Mouse (Mus musculus): ENCODE results near the gene Fam120b.

Gene Fam120b

GRCm38 (mm10) chr17:15395997-15396675, at the start of gene Fam120b:
Gene Fam120b (plus strand): TSS chr17:15396202.
- peak; percentile 96 for DNase-seq (ENCODE audit: low read depth, low spot score)

DNA sequence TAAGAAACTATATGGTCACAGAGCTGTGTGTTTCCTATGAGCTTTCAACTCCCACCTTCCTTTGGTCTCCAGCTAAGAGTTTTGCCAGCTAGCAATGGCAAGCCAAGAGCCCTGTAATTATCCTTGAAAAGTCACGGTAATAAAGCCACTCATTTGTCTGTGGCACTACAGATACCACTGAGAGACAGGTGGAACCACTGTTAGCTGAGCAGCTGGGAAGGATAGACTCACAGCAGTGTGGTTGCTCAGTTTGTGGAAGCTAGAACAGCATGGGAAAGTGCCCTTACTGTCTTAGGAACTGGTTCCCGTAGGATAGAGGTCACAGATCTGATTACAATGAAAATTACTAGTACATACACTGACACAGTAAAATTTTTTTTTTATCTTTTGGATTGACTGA, 45.9 kb upstream of the Fam120b start:
- no peak for DNase-seq (ENCODE audit: low read depth, low spot score)

DNA sequence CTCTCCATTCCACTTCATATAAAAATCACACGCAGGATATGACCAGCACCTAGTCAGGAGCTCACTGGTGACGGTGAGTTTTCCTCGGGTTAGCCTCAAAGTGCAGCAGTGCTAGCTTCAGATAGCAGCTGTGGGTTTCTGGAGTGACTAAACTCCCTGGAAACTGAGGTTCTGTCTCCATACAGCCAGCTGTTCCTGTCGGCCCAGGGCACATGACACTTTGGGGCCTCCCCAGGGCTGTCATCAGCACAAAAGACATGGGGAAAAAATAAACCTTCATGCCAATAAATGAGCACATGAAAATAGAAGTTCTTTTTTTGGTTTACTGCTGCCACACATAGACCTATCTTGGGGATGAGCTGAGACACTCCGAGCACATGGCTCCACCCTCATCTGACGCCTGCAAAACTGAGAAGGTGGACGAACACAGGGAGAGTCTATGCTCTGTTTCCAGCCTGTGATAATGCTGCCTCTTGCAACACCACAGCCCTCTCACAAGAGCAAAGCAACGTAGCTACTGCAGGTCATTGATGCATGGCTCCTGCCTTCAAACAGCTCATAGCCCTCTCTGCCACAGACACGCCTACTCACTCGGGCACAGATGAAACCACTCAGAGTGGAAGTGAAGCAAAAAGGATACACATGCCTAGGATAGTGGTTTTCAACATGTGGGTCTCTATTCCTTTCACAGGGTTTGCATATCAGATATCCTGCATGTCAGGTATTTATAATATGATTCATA, 43.0 kb upstream of the Fam120b start:
- DNase-seq (ENCODE audit: low read depth, low spot score), result peak; percentile 88

DNA sequence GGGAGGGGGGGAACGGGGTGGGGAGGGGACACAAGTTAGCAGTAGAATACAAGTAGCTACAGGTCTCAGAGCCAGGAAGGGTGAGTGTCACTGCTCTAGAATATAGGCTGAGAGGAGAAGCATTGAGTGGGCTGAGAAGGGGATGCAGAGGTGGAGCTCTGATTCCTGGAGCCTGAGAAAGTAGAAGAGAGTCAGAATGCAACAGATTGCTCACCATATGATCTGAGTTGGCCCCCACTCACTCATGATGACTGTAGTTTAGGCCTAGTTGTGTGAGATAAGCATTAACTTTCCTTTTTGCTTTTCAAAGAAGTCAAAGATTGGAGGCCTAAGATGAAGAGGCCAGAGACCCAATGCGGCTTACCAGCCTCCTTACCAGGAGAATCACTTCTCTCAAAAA, 42.0 kb upstream of the Fam120b start:
- no peak for DNase-seq (ENCODE audit: low read depth, low spot score)

GRCm38 (mm10) chr17:15355072-15355471, 40.9 kb upstream of the Fam120b start:
- DNase-seq (ENCODE audit: low read depth, low spot score), result no peak

- DNase-seq (ENCODE audit: low read depth, low spot score), result no peak
Observed at GRCm38 (mm10) chr17:15356526-15356925, 39.5 kb upstream of the Fam120b start.

GRCm38 (mm10) chr17:15357071-15357470, 38.9 kb upstream of the Fam120b start:
- no peak for DNase-seq (ENCODE audit: low read depth, low spot score)

DNA sequence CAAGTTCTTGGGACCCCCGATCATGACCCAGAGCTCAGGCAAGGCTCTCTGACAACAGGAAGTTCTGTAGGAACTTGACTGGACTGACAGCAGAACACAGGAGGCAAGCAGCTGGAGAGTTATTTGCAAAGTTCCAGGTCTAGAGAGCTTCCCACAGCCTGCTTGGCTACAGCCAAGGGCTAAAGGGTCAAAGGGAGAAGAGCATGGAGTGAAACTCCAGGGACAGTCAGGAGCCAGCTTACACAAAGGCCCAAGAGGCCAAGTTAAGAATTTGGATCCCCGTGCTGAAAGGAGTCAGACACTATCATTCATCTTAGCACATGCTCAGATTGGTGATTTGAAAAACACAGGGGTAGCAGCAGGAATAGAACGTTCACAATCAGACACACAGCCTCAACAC, 32.3 kb upstream of the Fam120b start:
- DNase-seq (ENCODE audit: low read depth, low spot score), result no peak

GRCm38 (mm10) chr17:15365650-15366049, 30.4 kb upstream of the Fam120b start:
- DNase-seq (ENCODE audit: low read depth, low spot score), result no peak

DNA sequence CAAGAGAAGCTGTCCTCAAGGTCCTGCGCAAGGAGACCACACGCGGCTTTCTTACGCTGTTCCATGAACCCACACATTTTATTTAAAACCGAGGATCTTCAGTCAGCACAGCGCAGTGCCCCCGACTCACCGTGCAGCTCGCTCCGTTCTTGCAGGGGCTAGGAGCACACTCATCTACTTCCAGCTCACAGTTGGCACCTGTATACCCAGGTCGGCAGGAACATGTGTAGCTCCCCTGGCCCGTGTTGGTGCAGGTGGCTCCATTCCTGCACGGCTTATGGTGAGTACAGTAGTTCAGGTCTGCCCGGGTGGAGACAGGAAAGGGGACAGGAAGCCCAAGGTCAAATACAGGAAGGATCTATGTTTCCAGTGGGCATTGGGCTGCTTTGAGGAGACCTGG, 25.6 kb upstream of the Fam120b start:
- no peak for DNase-seq (ENCODE audit: low read depth, low spot score)

DNA sequence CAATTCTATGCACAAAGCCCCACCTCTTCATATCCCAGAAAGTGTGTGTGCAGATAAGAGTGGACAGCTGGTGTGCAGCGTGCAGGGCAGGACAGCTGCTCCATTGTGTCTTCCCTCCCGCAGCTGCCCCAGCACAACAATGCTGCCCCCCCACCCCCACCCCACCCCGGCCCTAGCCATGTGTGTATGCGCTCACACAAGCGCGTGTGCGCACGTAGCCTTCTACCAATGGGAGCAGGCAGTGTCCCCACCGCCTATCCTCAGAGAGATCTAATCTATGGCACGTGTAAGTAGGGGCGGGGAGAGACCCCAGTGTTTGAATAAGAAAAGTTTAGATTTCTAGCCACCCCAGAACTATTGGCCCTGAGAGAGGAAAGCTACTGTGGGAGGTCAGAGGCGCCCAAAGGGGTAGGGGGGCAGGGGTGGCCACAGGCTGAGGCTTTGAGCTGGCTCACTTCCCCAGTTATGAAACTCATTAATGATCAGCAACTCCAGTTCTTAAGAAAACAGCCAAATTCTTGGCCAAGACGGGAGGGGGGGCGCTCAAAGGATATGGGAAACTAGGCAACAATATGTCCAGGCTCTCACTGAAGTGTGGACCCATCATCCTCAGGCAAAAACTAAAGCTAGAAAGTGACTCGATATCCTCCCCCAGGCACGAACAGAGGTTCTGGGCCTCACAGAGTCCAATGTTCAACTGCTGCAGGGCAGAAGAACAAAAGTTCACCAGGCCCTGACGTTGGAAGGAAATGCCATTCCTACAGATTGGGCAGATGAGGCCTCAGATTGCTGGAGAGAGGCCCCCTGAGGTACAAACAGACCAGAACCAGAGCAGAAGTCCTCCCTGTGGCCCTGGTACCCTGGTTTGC, 23.8 kb upstream of the Fam120b start:
- no peak for DNase-seq (ENCODE audit: low read depth, low spot score)

- no peak for DNase-seq (ENCODE audit: low read depth, low spot score)
Observed at GRCm38 (mm10) chr17:15372931-15373652, 22.9 kb upstream of the Fam120b start.

- DNase-seq (ENCODE audit: low read depth, low spot score), result no peak
Observed at GRCm38 (mm10) chr17:15374321-15375141, 21.5 kb upstream of the Fam120b start.

GRCm38 (mm10) chr17:15375224-15375623, 20.8 kb upstream of the Fam120b start:
- no peak for DNase-seq (ENCODE audit: low read depth, low spot score)

DNA sequence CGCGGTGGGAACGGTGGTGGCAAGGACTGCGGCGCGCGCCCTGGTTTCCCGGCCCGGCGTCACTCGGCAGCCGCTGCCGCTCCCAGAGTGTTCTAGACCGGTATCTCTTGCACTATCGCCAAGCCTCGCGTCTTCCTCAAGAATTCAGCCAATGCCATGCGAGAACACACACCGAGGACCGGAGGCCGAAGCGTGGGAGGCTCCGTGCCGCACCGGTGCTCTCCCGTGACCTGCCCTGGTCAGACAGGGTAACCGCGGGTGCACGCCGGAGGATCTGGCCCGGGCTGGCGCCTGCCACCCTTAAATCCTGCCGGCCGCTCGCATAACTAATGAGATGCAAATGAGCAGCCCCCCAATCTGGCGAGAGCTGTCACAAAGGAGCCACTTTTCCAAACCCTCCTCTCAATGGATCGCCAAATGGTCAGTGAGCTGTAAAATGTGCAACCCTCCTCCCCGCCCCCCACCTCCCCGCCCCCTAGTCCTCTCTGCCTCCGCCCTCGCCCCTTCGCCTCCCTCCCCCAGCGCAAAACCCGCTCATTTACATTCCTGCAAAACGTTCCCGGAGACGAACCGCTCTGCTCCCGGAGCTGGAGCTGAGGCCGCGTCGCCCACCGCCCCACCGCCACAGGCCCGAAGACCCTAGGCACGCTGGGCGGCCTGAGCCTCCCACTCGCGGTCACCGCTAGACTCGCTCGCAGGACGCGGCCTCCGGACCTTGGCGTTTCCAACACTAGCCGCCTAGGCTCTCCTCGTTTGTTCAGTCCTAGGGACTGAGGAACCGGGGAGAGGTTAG, 20.1 kb upstream of the Fam120b start:
- DNase-seq (ENCODE audit: low read depth, low spot score), result peak; percentile 71

GRCm38 (mm10) chr17:15376494-15377181, 19.4 kb upstream of the Fam120b start, which contains the start of gene Dll1:
Gene Dll1 (minus strand): TSS chr17:15376872.
- DNase-seq (ENCODE audit: low read depth, low spot score), result peak; percentile 56

DNA sequence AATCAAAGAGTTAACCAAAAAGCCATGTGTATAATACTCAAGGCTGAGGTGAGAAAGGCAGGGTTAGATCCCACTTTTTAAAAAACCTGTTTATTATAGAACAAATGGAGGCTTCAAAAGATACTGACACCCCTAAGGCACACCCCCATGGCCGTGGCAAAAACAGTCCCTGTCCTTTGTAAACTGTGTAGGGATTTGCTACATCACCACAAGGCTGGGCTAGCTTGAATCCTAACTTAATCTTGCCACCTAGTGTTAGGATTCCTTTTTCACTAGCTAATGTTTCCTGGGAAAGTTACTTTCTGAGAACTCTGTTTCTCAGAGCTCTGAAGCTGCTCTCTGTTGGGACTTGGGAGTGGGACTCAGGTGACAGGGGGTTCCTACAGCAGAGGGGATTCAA, 18.1 kb upstream of the Fam120b start:
- DNase-seq (ENCODE audit: low read depth, low spot score), result no peak

- no peak for DNase-seq (ENCODE audit: low read depth, low spot score)
Observed at GRCm38 (mm10) chr17:15378413-15379109, 17.4 kb upstream of the Fam120b start.
